Mouse (Mus musculus) embryonic fibroblast, embryonic 13.5 days (primary cell): ENCODE data around the gene Anxa6.

Source experiments
- CTCF ChIP-seq: IDR thresholded peaks from 2 replicates; pipeline ENCODE4 v1.5.1; 2011; ENCODE audit warnings: mild to moderate bottlenecking, control low read depth, low read length, moderate library complexity, borderline replicate concordance; ENCODE audit not compliant: insufficient read depth
- POLR2A ChIP-seq: IDR thresholded peaks from 2 replicates; pipeline ENCODE4 v1.6.1; 2011; ENCODE audit warnings: low read depth, mild to moderate bottlenecking, control low read depth, low read length, moderate library complexity

DNA sequence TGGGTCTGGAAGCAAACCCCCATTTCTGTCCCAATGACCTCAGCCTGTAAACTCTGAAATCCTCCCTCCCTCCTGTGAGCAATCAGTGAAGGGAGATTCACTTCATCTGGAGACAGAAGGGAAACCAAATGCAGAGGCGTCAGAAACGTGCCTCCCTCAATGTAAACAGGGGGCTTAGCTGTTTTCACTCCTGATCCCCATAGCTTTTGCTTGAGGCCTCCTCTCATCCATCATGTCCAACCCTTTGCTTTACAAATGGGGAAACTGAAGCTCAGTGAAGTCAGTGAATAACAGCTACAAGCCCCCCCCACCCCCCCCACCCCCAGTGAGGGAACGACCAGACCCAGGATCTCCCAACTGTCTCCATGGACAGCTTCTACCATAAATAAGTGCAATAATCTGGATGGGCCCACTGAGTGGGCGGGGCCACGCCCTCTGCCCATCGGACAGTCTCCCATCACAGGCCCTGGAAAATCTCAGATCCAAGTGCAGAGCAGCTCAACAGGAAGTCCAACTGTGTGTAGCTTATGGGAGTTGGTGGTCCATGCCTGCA, 55.8 kb downstream of the Anxa6 start:
- TF ChIP-seq CTCF (no peak), POLR2A (no peak)
